Mouse (Mus musculus): ENCODE data around the gene Pygl. TPM values are rescaled to one million over a fixed set of nuclear protein-coding genes. Genes with fewer than 3 reads are reported as not detected.
"Not testable (repeated sequence)": the region's sequence is repeated elsewhere in the genome, so short reads cannot be mapped to it uniquely, and the experiment has no call there.

Pygl gene
- polyA plus RNA-seq, 1 experiment from 2014 or later, result 53.5 TPM

DNA sequence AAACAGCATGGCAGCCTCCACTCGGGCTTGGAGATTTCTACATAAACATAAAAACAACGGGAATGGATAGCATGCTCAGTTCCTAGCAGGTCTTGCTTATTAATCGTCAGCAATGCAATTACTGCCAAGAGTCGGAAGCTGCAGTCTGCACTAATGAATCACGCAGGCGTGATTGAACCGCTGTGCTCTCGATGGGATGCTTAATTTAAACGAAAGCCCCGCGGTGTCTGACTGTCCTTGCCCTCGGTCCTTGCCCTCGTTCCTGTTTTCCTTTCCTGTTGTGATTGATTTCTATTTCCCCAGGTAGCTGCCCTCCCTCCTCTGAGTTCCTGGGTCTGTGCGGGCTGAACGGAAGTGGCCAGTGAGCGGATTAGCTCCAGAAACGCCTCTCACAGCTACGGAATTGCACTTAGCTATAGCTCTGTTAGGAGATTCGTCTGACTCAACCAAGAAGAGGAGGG, 39.0 kb downstream of the Pygl start:
- no peaks in the 10 kb centered on the region for H3K27me3 ChIP-seq (ENCODE audit: control insufficient read depth, insufficient read depth, low read length)
- H3K9ac ChIP-seq (ENCODE audit: low read length), result peak overlapping the region; percentile 1; the same call in 1 of the 2 replicates
- H3K9me3 ChIP-seq (replicated peaks; ENCODE audit: control insufficient read depth, low read length), result no peaks in the 10 kb centered on the region
- WGBS, result 13% methylated on average over 19 of the region's 19 CpGs
- H3K4me2 ChIP-seq (ENCODE audit: low read depth, low read length), result peak overlapping the region; percentile 46
- H3K36me3 ChIP-seq (ENCODE audit: control insufficient read depth, insufficient read depth, low read length), result no peaks in the 10 kb centered on the region
- peak overlapping the region; percentile 46 for H3K27ac ChIP-seq (ENCODE audit: low read length)
- peak; percentile 40; the same call in 1 of the 2 replicates for ATAC-seq (ENCODE audit: insufficient read depth, low FRiP score)
- peak overlapping the region; percentile 22; the same call in 1 of the 2 replicates for H3K4me3 ChIP-seq (replicated peaks; ENCODE audit: low read length)
- H3K4me1 ChIP-seq (ENCODE audit: control insufficient read depth, insufficient read depth, low read length), result peaks cover 4% of the 10 kb centered on the region; the same call in 1 of the 2 replicates

DNA sequence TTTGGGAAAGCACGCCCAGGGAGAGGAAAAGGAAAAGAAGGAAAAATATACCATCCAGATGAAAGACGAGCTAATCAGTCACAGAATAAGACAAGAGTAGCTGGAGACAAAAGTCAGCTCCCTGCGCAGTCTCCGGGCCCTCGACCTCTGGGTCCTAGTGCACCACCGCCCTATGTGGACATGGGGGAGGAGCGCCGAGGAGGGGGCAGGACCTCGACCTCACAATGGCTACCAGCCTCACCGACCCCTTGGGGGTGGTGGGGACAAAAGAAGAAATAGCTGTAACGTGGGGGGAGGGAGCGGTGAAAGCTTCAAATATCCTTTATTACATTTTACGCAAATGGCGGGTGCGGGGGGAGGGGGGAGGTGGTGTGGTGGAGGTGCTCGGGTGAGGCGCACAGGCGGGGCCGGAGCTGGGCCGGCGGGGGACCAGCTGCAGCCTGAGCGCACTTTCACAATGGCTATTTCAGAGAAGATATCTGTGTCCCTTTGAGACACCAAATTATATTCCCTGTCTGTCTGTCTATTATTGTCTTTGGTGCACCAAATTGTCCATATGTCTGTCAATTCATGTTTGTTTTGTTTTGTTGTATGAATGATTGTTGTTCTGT, 47.0 kb downstream of the Pygl start:
- Histone ChIP-seq H3K4me2 (ENCODE audit: low read depth, low read length) (no peak overlapping the region), H3K27me3 (ENCODE audit: control insufficient read depth, insufficient read depth, low read length) (no peaks in the 10 kb centered on the region), H3K9ac (ENCODE audit: low read length) (no peak overlapping the region), H3K4me3 (replicated peaks; ENCODE audit: low read length) (no peak overlapping the region), H3K27ac (ENCODE audit: low read length) (no peak overlapping the region), H3K9me3 (replicated peaks; ENCODE audit: control insufficient read depth, low read length) (peaks cover 6% of the 10 kb centered on the region; the same call in 1 of the 2 replicates), H3K4me1 (ENCODE audit: control insufficient read depth, insufficient read depth, low read length) (no peaks in the 10 kb centered on the region), H3K36me3 (ENCODE audit: control insufficient read depth, insufficient read depth, low read length) (no peaks in the 10 kb centered on the region)
- no peak for ATAC-seq (ENCODE audit: insufficient read depth, low FRiP score)
- 89% methylated on average over 22 of the region's 22 CpGs for WGBS

DNA sequence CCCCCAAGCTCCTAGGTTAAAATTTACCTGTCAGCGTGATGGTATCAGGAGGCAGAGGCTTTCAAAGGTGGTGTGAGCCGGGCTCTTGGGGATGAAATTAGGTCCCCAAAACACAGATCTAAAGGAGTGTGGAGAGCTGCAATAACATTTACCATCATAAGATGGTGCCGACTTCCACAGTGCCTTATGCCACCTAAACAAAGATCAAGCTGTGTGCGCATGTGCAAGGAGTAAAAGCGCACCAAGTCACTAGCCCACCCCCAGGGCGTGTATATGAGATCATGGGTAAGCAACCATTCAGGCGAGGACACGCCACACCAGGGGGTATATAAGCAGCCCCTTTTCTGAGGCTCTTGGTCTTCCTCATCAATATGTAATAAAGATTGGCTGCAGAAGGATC, 47.8 kb downstream of the Pygl start:
- H3K4me2 ChIP-seq (ENCODE audit: low read depth, low read length); H3K9me3 ChIP-seq (replicated peaks; ENCODE audit: control insufficient read depth, low read length); H3K4me1 ChIP-seq (ENCODE audit: control insufficient read depth, insufficient read depth, low read length); H3K36me3 ChIP-seq (ENCODE audit: control insufficient read depth, insufficient read depth, low read length); H3K27me3 ChIP-seq (ENCODE audit: control insufficient read depth, insufficient read depth, low read length); ATAC-seq (ENCODE audit: insufficient read depth, low FRiP score); H3K4me3 ChIP-seq (replicated peaks; ENCODE audit: low read length); H3K9ac ChIP-seq (ENCODE audit: low read length); H3K27ac ChIP-seq (ENCODE audit: low read length): not testable (repeated sequence)
- 93% methylated on average over 8 of the region's 8 CpGs for WGBS

DNA sequence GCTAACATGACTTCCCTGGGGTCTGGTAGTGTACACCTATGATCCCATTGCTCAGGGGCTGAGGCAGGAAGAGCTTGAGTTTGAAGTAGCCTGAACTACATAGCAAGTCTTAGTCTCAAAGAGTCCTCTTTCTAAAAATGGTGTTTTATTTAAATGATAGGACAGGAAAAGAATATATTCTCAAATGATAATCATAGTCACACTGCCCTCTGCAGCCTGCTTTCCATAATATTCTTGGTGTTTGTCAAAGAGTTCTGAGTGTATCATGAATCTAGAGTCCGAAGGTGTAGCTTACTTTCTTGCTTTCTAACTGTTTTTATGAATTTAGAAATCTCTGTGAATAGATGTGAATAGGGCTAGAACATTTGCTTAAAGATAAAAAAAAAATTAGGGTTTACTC, 61.3 kb downstream of the Pygl start:
- WGBS, result 75% methylated on average over 1 of the region's 1 CpGs
- H3K9ac ChIP-seq (ENCODE audit: low read length), result no peak overlapping the region
- H3K36me3 ChIP-seq (ENCODE audit: control insufficient read depth, insufficient read depth, low read length), result no peaks in the 10 kb centered on the region
- H3K4me3 ChIP-seq (replicated peaks; ENCODE audit: low read length), result no peak overlapping the region
- H3K27ac ChIP-seq (ENCODE audit: low read length), result no peak overlapping the region
- ATAC-seq (ENCODE audit: insufficient read depth, low FRiP score), result no peak
- no peaks in the 10 kb centered on the region for H3K27me3 ChIP-seq (ENCODE audit: control insufficient read depth, insufficient read depth, low read length)
- no peaks in the 10 kb centered on the region for H3K4me1 ChIP-seq (ENCODE audit: control insufficient read depth, insufficient read depth, low read length)
- no peaks in the 10 kb centered on the region for H3K9me3 ChIP-seq (replicated peaks; ENCODE audit: control insufficient read depth, low read length)
- no peak overlapping the region for H3K4me2 ChIP-seq (ENCODE audit: low read depth, low read length)

DNA sequence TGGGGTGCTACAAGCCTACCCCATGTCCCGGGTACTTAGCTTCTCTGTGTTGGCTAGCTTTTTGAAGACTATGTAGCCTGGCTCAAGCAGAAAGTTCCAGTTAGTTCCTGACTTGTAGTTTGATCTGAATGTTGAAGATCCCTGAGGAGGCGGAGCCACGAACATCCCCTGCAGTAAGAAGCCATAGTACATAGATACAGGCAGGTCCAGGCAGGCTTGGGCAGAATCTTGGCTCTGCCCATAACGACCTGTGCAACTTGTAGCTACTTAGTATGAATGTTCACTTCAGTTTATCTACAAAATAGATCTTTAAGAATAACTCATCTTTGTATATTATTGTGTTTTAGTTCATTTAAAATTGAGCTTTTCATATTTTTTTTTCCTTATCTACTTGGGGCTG, 63.3 kb downstream of the Pygl start:
- H3K4me3 ChIP-seq (replicated peaks; ENCODE audit: low read length), result no peak overlapping the region
- no peak overlapping the region for H3K27ac ChIP-seq (ENCODE audit: low read length)
- H3K4me1 ChIP-seq (ENCODE audit: control insufficient read depth, insufficient read depth, low read length), result 0 out of 2 replicates have a peak, but pooled peaks cover 5% of the 10 kb centered on the region
- no peak overlapping the region for H3K9ac ChIP-seq (ENCODE audit: low read length)
- H3K36me3 ChIP-seq (ENCODE audit: control insufficient read depth, insufficient read depth, low read length), result no peaks in the 10 kb centered on the region
- H3K9me3 ChIP-seq (replicated peaks; ENCODE audit: control insufficient read depth, low read length), result no peaks in the 10 kb centered on the region
- ATAC-seq (ENCODE audit: insufficient read depth, low FRiP score), result no peak
- H3K27me3 ChIP-seq (ENCODE audit: control insufficient read depth, insufficient read depth, low read length), result no peaks in the 10 kb centered on the region
- H3K4me2 ChIP-seq (ENCODE audit: low read depth, low read length), result no peak overlapping the region
- WGBS, result 81% methylated on average over 4 of the region's 4 CpGs

DNA sequence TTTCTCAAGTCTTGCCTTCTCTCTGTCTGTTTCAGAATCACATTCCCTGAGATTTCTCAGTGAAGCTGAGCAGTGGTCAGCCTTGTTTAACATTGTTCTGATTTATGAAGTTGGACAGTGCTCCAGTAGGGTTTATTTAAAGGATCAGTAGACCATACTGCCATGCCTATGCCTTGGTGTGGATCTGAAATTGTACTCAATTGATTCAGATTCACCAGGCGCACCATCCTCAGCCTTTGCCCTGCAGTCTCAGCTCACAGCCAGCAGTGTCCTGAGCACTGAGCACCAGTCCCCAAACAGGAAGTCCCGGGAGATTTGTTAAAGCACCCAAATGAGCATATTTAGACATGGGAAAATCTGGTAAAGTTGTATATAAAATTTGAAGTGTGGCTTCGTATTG, 66.5 kb downstream of the Pygl start:
- no peaks in the 10 kb centered on the region for H3K27me3 ChIP-seq (ENCODE audit: control insufficient read depth, insufficient read depth, low read length)
- no peak overlapping the region for H3K4me3 ChIP-seq (replicated peaks; ENCODE audit: low read length)
- WGBS, result 62% methylated on average over 3 of the region's 3 CpGs
- H3K36me3 ChIP-seq (ENCODE audit: control insufficient read depth, insufficient read depth, low read length), result no peaks in the 10 kb centered on the region
- H3K9me3 ChIP-seq (replicated peaks; ENCODE audit: control insufficient read depth, low read length), result no peaks in the 10 kb centered on the region
- H3K4me2 ChIP-seq (ENCODE audit: low read depth, low read length), result no peak overlapping the region
- ATAC-seq (ENCODE audit: insufficient read depth, low FRiP score), result no peak
- 0 out of 2 replicates have a peak, but pooled peaks cover 5% of the 10 kb centered on the region for H3K4me1 ChIP-seq (ENCODE audit: control insufficient read depth, insufficient read depth, low read length)
- no peak overlapping the region for H3K9ac ChIP-seq (ENCODE audit: low read length)
- no peak overlapping the region for H3K27ac ChIP-seq (ENCODE audit: low read length)

DNA sequence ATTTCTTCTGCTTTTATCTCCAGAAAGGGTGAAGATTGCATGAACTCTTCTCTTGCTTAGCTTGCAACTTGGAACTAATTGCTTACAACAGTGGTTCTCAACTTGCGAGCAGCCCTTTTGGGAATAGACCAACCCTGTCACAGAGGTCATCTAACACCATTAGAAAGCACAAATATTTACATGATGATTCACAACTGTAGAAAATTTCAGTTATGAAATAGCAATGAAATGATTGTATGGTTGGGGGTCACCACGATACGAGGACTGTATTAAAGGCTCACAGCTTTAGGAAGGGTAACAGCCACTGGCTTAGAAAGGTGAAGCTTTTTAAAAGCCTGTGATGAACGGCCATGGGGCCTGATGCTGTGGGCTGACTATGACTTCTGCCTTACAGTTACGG, 70.2 kb downstream of the Pygl start:
- H3K4me2 ChIP-seq (ENCODE audit: low read depth, low read length), result no peak overlapping the region
- H3K27ac ChIP-seq (ENCODE audit: low read length), result no peak overlapping the region
- 0 out of 2 replicates have a peak, but pooled peaks cover 5% of the 10 kb centered on the region for H3K4me1 ChIP-seq (ENCODE audit: control insufficient read depth, insufficient read depth, low read length)
- no peaks in the 10 kb centered on the region for H3K9me3 ChIP-seq (replicated peaks; ENCODE audit: control insufficient read depth, low read length)
- H3K36me3 ChIP-seq (ENCODE audit: control insufficient read depth, insufficient read depth, low read length), result no peaks in the 10 kb centered on the region
- no peak for ATAC-seq (ENCODE audit: insufficient read depth, low FRiP score)
- H3K4me3 ChIP-seq (replicated peaks; ENCODE audit: low read length), result no peak overlapping the region
- H3K9ac ChIP-seq (ENCODE audit: low read length), result no peak overlapping the region
- H3K27me3 ChIP-seq (ENCODE audit: control insufficient read depth, insufficient read depth, low read length), result no peaks in the 10 kb centered on the region
- 51% methylated on average over 5 of the region's 5 CpGs for WGBS

DNA sequence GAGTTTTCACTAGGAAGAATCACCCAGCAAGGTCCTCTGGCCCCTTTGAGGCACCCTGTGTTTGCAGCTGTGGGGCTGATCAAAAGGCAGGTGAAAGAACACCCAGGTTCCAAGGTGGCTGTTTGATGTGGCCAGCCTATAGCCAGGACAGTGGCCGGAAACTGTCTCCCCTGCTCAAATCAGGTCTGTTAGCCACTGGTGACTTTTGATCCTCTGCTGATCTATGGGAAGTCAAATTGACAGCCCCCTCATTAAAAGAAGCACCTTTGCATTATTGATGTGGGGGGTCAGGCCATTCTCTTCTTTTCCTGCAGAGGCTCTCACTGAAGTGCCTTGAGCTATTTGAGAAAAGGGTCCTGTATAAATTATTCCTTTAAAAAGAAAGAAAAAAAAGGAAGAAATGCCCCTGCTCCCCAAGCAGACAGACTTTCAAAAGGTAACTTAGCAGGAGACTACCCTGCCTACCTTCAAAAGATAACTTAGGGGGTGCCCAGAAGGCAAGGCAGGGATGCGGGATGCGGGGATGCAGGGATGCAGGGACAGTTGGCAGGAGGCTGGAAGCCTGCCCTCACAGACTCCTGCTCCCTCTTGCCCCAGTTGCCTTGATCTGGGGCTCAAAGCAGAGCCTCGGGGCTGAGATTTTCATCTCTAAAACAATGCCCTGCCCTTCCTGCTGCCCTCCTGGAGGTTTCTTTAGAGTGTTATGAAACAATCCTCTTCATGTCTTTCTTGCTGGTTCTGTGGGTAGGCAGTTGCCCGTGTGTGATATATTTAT, 73.8 kb downstream of the Pygl start:
- H3K4me3 ChIP-seq (replicated peaks; ENCODE audit: low read length), result no peak overlapping the region
- no peaks in the 10 kb centered on the region for H3K36me3 ChIP-seq (ENCODE audit: control insufficient read depth, insufficient read depth, low read length)
- no peak overlapping the region for H3K27ac ChIP-seq (ENCODE audit: low read length)
- no peak for ATAC-seq (ENCODE audit: insufficient read depth, low FRiP score)
- no peak overlapping the region for H3K4me2 ChIP-seq (ENCODE audit: low read depth, low read length)
- H3K4me1 ChIP-seq (ENCODE audit: control insufficient read depth, insufficient read depth, low read length), result no peaks in the 10 kb centered on the region
- WGBS, result 69% methylated on average over 5 of the region's 5 CpGs
- H3K9me3 ChIP-seq (replicated peaks; ENCODE audit: control insufficient read depth, low read length), result no peaks in the 10 kb centered on the region
- no peak overlapping the region for H3K9ac ChIP-seq (ENCODE audit: low read length)
- H3K27me3 ChIP-seq (ENCODE audit: control insufficient read depth, insufficient read depth, low read length), result no peaks in the 10 kb centered on the region

DNA sequence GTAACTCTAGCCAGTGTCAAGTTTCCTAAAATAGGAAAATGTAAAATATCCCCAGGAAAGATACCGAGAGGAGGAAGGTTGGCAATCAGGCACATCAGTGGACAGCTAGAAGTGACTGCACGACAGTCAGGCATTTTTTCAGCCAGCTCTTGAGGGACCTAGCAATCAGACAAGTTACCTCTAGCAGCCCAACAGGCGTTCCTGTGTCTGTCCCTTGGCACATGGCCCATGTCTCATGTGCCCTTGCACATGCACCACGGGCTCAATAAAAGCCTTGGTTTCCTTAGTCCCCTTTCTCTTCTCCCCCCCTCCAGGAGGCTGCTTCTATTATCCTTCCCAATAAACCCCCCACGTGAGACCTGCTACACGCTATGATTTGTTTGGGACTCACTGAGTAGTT, 75.1 kb downstream of the Pygl start:
- H3K9ac ChIP-seq (ENCODE audit: low read length), result no peak overlapping the region
- ATAC-seq (ENCODE audit: insufficient read depth, low FRiP score), result no peak
- no peaks in the 10 kb centered on the region for H3K4me1 ChIP-seq (ENCODE audit: control insufficient read depth, insufficient read depth, low read length)
- H3K4me2 ChIP-seq (ENCODE audit: low read depth, low read length), result no peak overlapping the region
- no peaks in the 10 kb centered on the region for H3K9me3 ChIP-seq (replicated peaks; ENCODE audit: control insufficient read depth, low read length)
- no peaks in the 10 kb centered on the region for H3K36me3 ChIP-seq (ENCODE audit: control insufficient read depth, insufficient read depth, low read length)
- H3K27ac ChIP-seq (ENCODE audit: low read length), result no peak overlapping the region
- WGBS, result 74% methylated on average over 6 of the region's 6 CpGs
- H3K27me3 ChIP-seq (ENCODE audit: control insufficient read depth, insufficient read depth, low read length), result no peaks in the 10 kb centered on the region
- H3K4me3 ChIP-seq (replicated peaks; ENCODE audit: low read length), result no peak overlapping the region

Data from stomach, embryonic 16.5 days (tissue).